Mouse (Mus musculus): ENCODE data around the gene Ckap5. TPM values are rescaled to one million over a fixed set of nuclear protein-coding genes. Genes with fewer than 3 reads are reported as not detected.

The Ckap5 gene
- polyA plus RNA-seq (2015; fragmentation: Nextera tagmentation; extraction: Ambion mirVana): 44.0 and 50.8 TPM in 2 replicates

- WGBS: under 1% methylated on average over 64 of the region's 64 CpGs
- no peaks in the 10 kb centered on the region for H3K4me1 ChIP-seq (replicated peaks; ENCODE audit: insufficient read depth, low read length)
- H3K4me2 ChIP-seq (ENCODE audit: low read length): peak within 1 kb of the TSS; percentile 76
- peak within 1 kb of the TSS; percentile 98 for H3K9ac ChIP-seq (ENCODE audit: low read depth, low read length)
- DNase-seq (ENCODE audit: low spot score) (peak; percentile 98), ATAC-seq (replicated peaks; ENCODE audit: low FRiP score, low read depth) (peak; percentile 97)
- H3K36me3 ChIP-seq (ENCODE audit: insufficient read depth, low read length): no peaks in the 10 kb centered on the region
- peak; percentile 41 for TF ChIP-seq CTCF (IDR thresholded peaks at IDR 0.05; ENCODE audit: low read depth)
- H3K27ac ChIP-seq: peak within 1 kb of the TSS; percentile 86
- no peaks in the 10 kb centered on the region for H3K9me3 ChIP-seq (replicated peaks; ENCODE audit: low read length)
- H3K27me3 ChIP-seq (ENCODE audit: insufficient read depth, low read length): no peaks in the 10 kb centered on the region
- peak within 1 kb of the TSS; percentile 100 for H3K4me3 ChIP-seq (replicated peaks; ENCODE audit: low read depth, low read length)
These were observed at the start of gene Ckap5 for GRCm38 (mm10) chr2:91526294-91527146. Gene Ckap5, plus strand, starts transcription at chr2:91526762.

- H3K4me2 ChIP-seq (ENCODE audit: low read length): no peak overlapping the region
- no peak overlapping the region for H3K27ac ChIP-seq
- H3K4me3 ChIP-seq (replicated peaks; ENCODE audit: low read depth, low read length): no peak overlapping the region
- TF ChIP-seq CTCF (IDR thresholded peaks at IDR 0.05; ENCODE audit: low read depth): no peak
- WGBS: 43% methylated on average over 7 of the region's 7 CpGs
- ATAC-seq (replicated peaks; ENCODE audit: low FRiP score, low read depth) (no peak), DNase-seq (ENCODE audit: low spot score) (no peak)
- H3K27me3 ChIP-seq (ENCODE audit: insufficient read depth, low read length): no peaks in the 10 kb centered on the region
- no peaks in the 10 kb centered on the region for H3K4me1 ChIP-seq (replicated peaks; ENCODE audit: insufficient read depth, low read length)
- no peaks in the 10 kb centered on the region for H3K9me3 ChIP-seq (replicated peaks; ENCODE audit: low read length)
- peaks cover 29% of the 10 kb centered on the region for H3K36me3 ChIP-seq (ENCODE audit: insufficient read depth, low read length)
- no peak overlapping the region for H3K9ac ChIP-seq (ENCODE audit: low read depth, low read length)
These were observed 49.7 kb upstream of the Ckap5 start for GRCm38 (mm10) chr2:91476841-91477240.

DNA sequence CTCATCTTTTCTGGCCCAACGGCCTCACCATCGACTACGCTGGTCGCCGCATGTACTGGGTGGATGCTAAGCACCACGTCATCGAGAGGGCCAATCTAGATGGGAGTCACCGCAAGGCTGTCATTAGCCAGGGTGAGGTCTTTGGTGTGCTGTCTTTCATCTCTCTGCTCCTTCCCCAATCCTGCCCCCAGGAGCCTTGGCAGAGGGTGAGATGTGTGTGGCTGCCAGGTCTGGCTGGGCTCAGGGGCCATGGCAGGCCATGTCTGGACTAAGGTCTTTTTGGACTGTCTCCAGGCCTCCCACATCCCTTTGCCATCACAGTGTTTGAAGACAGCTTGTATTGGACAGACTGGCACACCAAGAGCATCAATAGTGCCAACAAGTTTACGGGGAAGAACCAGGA lies 46.2 kb upstream of the Ckap5 start:
- ATAC-seq (replicated peaks; ENCODE audit: low FRiP score, low read depth): no peak
- 94% methylated on average over 9 of the region's 9 CpGs for WGBS
- peaks cover 23% of the 10 kb centered on the region for H3K36me3 ChIP-seq (ENCODE audit: insufficient read depth, low read length)

DNA sequence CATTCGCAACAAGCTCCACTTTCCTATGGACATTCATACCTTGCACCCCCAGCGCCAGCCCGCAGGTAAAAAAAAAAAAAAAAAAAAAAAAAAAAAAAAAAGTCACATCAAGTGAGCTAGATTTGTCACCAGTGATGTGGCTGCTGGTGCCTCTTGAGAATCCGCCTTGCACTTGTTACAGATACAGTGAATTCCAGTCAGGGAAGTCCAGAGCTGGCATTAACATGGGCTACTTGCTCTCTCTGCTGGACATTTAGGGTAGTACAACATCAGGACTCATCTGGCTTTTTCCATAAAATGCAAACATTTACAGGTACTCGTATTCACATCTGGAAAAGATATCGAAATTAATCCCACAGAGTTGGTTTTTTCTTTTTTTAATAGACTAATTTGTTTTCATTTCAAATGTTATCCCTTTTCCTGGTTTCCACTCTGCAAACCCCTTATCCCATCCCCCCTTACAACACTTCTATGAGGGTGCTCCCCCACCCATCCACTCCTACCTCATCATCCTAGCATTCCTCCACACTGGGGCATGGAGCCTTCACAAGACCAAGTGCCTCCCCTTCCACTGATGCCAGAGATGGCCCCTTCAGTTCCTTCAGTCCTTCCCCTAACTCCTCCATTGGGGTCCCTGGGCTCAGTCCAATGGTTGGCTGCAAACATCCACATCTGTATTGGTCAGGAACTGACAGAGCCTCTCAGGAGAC lies 45.6 kb upstream of the Ckap5 start:
- H3K27ac ChIP-seq: no peak overlapping the region
- no peaks in the 10 kb centered on the region for H3K9me3 ChIP-seq (replicated peaks; ENCODE audit: low read length)
- no peak overlapping the region for H3K9ac ChIP-seq (ENCODE audit: low read depth, low read length)
- ATAC-seq (replicated peaks; ENCODE audit: low FRiP score, low read depth) (peak; percentile 45; the same call in 1 of the 2 replicates), DNase-seq (ENCODE audit: low spot score) (peak; percentile 92)
- no peak overlapping the region for H3K4me3 ChIP-seq (replicated peaks; ENCODE audit: low read depth, low read length)
- TF ChIP-seq CTCF (IDR thresholded peaks at IDR 0.05; ENCODE audit: low read depth): peak; percentile 89
- peaks cover 25% of the 10 kb centered on the region for H3K36me3 ChIP-seq (ENCODE audit: insufficient read depth, low read length)
- H3K27me3 ChIP-seq (ENCODE audit: insufficient read depth, low read length): no peaks in the 10 kb centered on the region
- H3K4me1 ChIP-seq (replicated peaks; ENCODE audit: insufficient read depth, low read length): no peaks in the 10 kb centered on the region
- 65% methylated on average over 6 of the region's 6 CpGs for WGBS
- H3K4me2 ChIP-seq (ENCODE audit: low read length): no peak overlapping the region

More for the DNA sequence above, 46.2 kb upstream of the Ckap5 start:
- Histone ChIP-seq H3K4me1 (replicated peaks; ENCODE audit: insufficient read depth, low read length) (no peaks in the 10 kb centered on the region), H3K4me2 (ENCODE audit: low read length) (no peak overlapping the region), H3K27me3 (ENCODE audit: insufficient read depth, low read length) (no peaks in the 10 kb centered on the region), H3K4me3 (replicated peaks; ENCODE audit: low read depth, low read length) (no peak overlapping the region), H3K9me3 (replicated peaks; ENCODE audit: low read length) (no peaks in the 10 kb centered on the region), H3K27ac (no peak overlapping the region), H3K9ac (ENCODE audit: low read depth, low read length) (no peak overlapping the region)
- no peak for TF ChIP-seq CTCF (IDR thresholded peaks at IDR 0.05; ENCODE audit: low read depth)
- no peak for DNase-seq (ENCODE audit: low spot score)

GRCm38 (mm10) chr2:91484698-91485097 lies 41.9 kb upstream of the Ckap5 start:
- no peaks in the 10 kb centered on the region for H3K9me3 ChIP-seq (replicated peaks; ENCODE audit: low read length)
- peaks cover 25% of the 10 kb centered on the region for H3K36me3 ChIP-seq (ENCODE audit: insufficient read depth, low read length)
- 83% methylated on average over 4 of the region's 4 CpGs for WGBS

GRCm38 (mm10) chr2:91485256-91485655 lies 41.3 kb upstream of the Ckap5 start:
- peaks cover 30% of the 10 kb centered on the region for H3K36me3 ChIP-seq (ENCODE audit: insufficient read depth, low read length)

More at GRCm38 (mm10) chr2:91484698-91485097, 41.9 kb upstream of the Ckap5 start:
- DNase-seq (ENCODE audit: low spot score) (no peak), ATAC-seq (replicated peaks; ENCODE audit: low FRiP score, low read depth) (no peak)
- no peaks in the 10 kb centered on the region for H3K4me1 ChIP-seq (replicated peaks; ENCODE audit: insufficient read depth, low read length)
- no peak for TF ChIP-seq CTCF (IDR thresholded peaks at IDR 0.05; ENCODE audit: low read depth)
- H3K9ac ChIP-seq (ENCODE audit: low read depth, low read length): no peak overlapping the region
- H3K4me2 ChIP-seq (ENCODE audit: low read length): no peak overlapping the region
- no peak overlapping the region for H3K4me3 ChIP-seq (replicated peaks; ENCODE audit: low read depth, low read length)
- no peak overlapping the region for H3K27ac ChIP-seq
- no peaks in the 10 kb centered on the region for H3K27me3 ChIP-seq (ENCODE audit: insufficient read depth, low read length)

More at GRCm38 (mm10) chr2:91485256-91485655, 41.3 kb upstream of the Ckap5 start:
- no peak for DNase-seq (ENCODE audit: low spot score)
- Histone ChIP-seq H3K9ac (ENCODE audit: low read depth, low read length) (no peak overlapping the region), H3K4me3 (replicated peaks; ENCODE audit: low read depth, low read length) (no peak overlapping the region), H3K9me3 (replicated peaks; ENCODE audit: low read length) (no peaks in the 10 kb centered on the region), H3K27me3 (ENCODE audit: insufficient read depth, low read length) (no peaks in the 10 kb centered on the region), H3K4me1 (replicated peaks; ENCODE audit: insufficient read depth, low read length) (no peaks in the 10 kb centered on the region), H3K4me2 (ENCODE audit: low read length) (no peak overlapping the region), H3K27ac (no peak overlapping the region)
- TF ChIP-seq CTCF (IDR thresholded peaks at IDR 0.05; ENCODE audit: low read depth): no peak
- no peak for ATAC-seq (replicated peaks; ENCODE audit: low FRiP score, low read depth)
- 77% methylated on average over 6 of the region's 6 CpGs for WGBS

All from kidney, postnatal 0 days (tissue).